Mouse (Mus musculus): ENCODE measurements around the gene Olfr1115. TPM values are rescaled to one million over a fixed set of nuclear protein-coding genes. Genes with fewer than 3 reads are reported as not detected.

Gene Olfr1115
- total RNA-seq (2023) = not detected in 4 replicates

DNA sequence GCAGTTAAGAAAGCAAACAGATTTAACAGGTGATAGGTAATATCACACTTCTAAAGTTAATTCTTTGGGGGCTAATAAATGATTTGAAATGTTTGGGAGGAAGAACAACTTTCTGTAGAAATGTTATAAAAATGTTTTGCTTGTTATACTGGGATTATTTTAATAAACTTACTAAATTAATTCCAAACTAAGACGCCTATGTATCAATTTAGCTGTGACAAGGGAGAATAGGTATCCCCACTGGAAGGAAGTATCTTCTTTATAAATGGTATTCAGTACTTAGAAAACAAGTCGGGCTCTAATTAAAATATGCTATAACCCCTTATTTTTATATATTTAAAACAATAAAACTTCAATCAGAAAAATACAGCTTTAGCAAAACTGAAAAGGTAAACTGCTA is at the start of gene Olfr1115:
TSS of gene Olfr1115 (plus strand) at position 301 of the 400 bp plus-strand sequence.

DNA sequence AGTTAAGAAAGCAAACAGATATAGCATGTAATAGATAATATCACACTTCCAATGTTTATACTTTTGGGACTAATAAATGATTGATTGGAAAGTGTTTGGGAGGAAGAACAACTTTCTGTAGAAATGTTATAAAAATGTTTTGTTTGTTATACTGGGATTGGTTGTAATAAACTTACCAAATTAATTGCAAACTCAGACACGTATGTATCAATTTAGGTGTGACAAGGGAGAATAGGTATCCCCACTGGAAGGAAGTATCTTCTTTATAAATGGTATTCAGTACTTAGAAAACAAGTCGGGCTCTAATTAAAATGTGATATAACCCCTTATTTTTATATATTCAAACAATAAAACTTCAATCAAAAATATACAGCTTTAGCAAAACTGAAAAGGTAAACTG is 39.1 kb upstream of the Olfr1115 start, which contains the start of gene Olfr1113:
TSS of gene Olfr1113 (plus strand) at position 301 of the 400 bp plus-strand sequence.

DNA sequence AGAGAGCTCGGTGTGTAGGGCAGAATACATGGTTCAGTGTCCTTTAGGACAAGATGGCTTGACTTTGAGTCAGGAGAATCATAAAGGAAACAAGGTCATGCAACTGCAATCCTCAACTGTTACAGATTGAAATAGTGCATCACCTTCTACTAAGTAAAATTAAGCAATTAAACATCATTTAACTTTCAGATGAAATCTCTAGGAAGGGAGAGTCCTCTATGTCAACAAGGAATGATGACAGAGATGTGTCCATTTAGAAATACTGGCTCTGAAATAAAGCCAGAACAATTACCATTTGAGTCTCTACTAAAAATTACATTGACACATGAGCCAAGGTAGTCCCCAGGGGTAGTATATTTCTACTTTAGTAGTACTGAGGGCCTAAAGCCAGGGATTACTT is 19.4 kb downstream of the Olfr1115 start, which contains the start of gene Olfr1116:
TSS of gene Olfr1116 (plus strand) at position 301 of the 400 bp plus-strand sequence.

Other genes starting within 250 kb of the Olfr1115 start
- not detected in 4 replicates for gene Olfr1102, start 249.6 kb upstream of the Olfr1115 start, total RNA-seq (2023)
- gene Olfr1104, start 220.9 kb upstream of the Olfr1115 start, total RNA-seq (2023) = not detected in 4 replicates
- not detected in 4 replicates for gene Olfr1105, start 211.5 kb upstream of the Olfr1115 start, total RNA-seq (2023)
- not detected in 4 replicates for gene Olfr1106, start 195.7 kb upstream of the Olfr1115 start, total RNA-seq (2023)
- not detected in 4 replicates for gene Olfr1107, start 172.2 kb upstream of the Olfr1115 start, total RNA-seq (2023)
- not detected in 4 replicates for gene Olfr1109, start 152.0 kb upstream of the Olfr1115 start, total RNA-seq (2023)
- gene Olfr259, start 133.4 kb upstream of the Olfr1115 start, total RNA-seq (2023) = not detected in 4 replicates
- not detected in 4 replicates for gene Olfr1110, start 107.7 kb upstream of the Olfr1115 start, total RNA-seq (2023)
- gene Olfr1111, start 95.4 kb upstream of the Olfr1115 start, total RNA-seq (2023) = not detected in 4 replicates
- gene Olfr1112, start 60.2 kb upstream of the Olfr1115 start, total RNA-seq (2023) = not detected in 4 replicates
- gene Olfr1113, start 39.0 kb upstream of the Olfr1115 start, total RNA-seq (2023) = not detected in 4 replicates
- not detected in 4 replicates for gene Olfr1116, start 19.5 kb downstream of the Olfr1115 start, total RNA-seq (2023)
- gene Olfr1118, start 59.6 kb downstream of the Olfr1115 start, total RNA-seq (2023) = not detected in 4 replicates
- not detected in 4 replicates for gene Olfr1120, start 106.8 kb downstream of the Olfr1115 start, total RNA-seq (2023)
- not detected in 4 replicates for gene Olfr1121, start 121.9 kb downstream of the Olfr1115 start, total RNA-seq (2023)
- 0.15 to 0.26 TPM in 2 of 4 replicates, not detected in the others for gene Olfr1122, start 137.8 kb downstream of the Olfr1115 start, total RNA-seq (2023)
- not detected in 4 replicates for gene Olfr1123, start 168.6 kb downstream of the Olfr1115 start, total RNA-seq (2023)
- not detected in 4 replicates for gene Olfr1124, start 182.3 kb downstream of the Olfr1115 start, total RNA-seq (2023)
- not detected in 4 replicates for gene Olfr1126, start 205.9 kb downstream of the Olfr1115 start, total RNA-seq (2023)
- not detected in 4 replicates for gene Pramel7, start 249.1 kb downstream of the Olfr1115 start, total RNA-seq (2023)

Measured in B cell, adult 62 days (primary cell).